Mouse (Mus musculus): ENCODE data around the gene Dglucy. TPM values are rescaled to one million over a fixed set of nuclear protein-coding genes. Genes with fewer than 3 reads are reported as not detected.

Dglucy gene
- polyA plus RNA-seq, 1 experiment, result 0.48 TPM

GRCm38 (mm10) chr12:100899111-100899640, 120.3 kb downstream of the Dglucy start:
- TF ChIP-seq EP300 (IDR thresholded peaks at IDR 0.05; ENCODE audit: insufficient read depth, low read depth, low read length), result no peak
- TF ChIP-seq CTCF (IDR thresholded peaks at IDR 0.05; ENCODE audit: low read depth, low read length), result no peak
- no peak for TF ChIP-seq POLR2A (IDR thresholded peaks at IDR 0.05; ENCODE audit: insufficient read depth, low read length)
- Histone ChIP-seq H3K4me3 (ENCODE audit: low read depth, low read length) (peak overlapping the region; percentile 57), H3K36me3 (ENCODE audit: control insufficient read depth, insufficient read depth, low read length, poor library complexity, severe bottlenecking) (no peaks in the 10 kb centered on the region), H3K9me3 (replicated peaks; ENCODE audit: control insufficient read depth, insufficient read depth, low read length, poor library complexity, severe bottlenecking) (no peaks in the 10 kb centered on the region), H3K27me3 (ENCODE audit: control insufficient read depth, insufficient read depth, low read length, poor library complexity, severe bottlenecking) (peaks cover 5% of the 10 kb centered on the region), H3K27ac (ENCODE audit: insufficient read depth, low read length) (no peak overlapping the region), H3K9ac (ENCODE audit: low read depth, poor library complexity, severe bottlenecking) (peak overlapping the region; percentile 2; the same call in 1 of the 2 replicates), H3K4me1 (ENCODE audit: control insufficient read depth, insufficient read depth, low read length) (peaks cover 1% of the 10 kb centered on the region)

GRCm38 (mm10) chr12:100900901-100901300, 122.0 kb downstream of the Dglucy start:
- H3K27ac ChIP-seq (ENCODE audit: insufficient read depth, low read length), result no peak overlapping the region
- H3K9me3 ChIP-seq (replicated peaks; ENCODE audit: control insufficient read depth, insufficient read depth, low read length, poor library complexity, severe bottlenecking), result no peaks in the 10 kb centered on the region
- no peak overlapping the region for H3K4me3 ChIP-seq (ENCODE audit: low read depth, low read length)
- TF ChIP-seq CTCF (IDR thresholded peaks at IDR 0.05; ENCODE audit: low read depth, low read length) (no peak), POLR2A (IDR thresholded peaks at IDR 0.05; ENCODE audit: insufficient read depth, low read length) (no peak), EP300 (IDR thresholded peaks at IDR 0.05; ENCODE audit: insufficient read depth, low read depth, low read length) (no peak)
- no peak overlapping the region for H3K9ac ChIP-seq (ENCODE audit: low read depth, poor library complexity, severe bottlenecking)
- H3K36me3 ChIP-seq (ENCODE audit: control insufficient read depth, insufficient read depth, low read length, poor library complexity, severe bottlenecking), result no peaks in the 10 kb centered on the region
- H3K4me1 ChIP-seq (ENCODE audit: control insufficient read depth, insufficient read depth, low read length), result peaks cover 1% of the 10 kb centered on the region
- peaks cover 5% of the 10 kb centered on the region for H3K27me3 ChIP-seq (ENCODE audit: control insufficient read depth, insufficient read depth, low read length, poor library complexity, severe bottlenecking)

- no peaks in the 10 kb centered on the region for H3K9me3 ChIP-seq (replicated peaks; ENCODE audit: control insufficient read depth, insufficient read depth, low read length, poor library complexity, severe bottlenecking)
- no peak overlapping the region for H3K9ac ChIP-seq (ENCODE audit: low read depth, poor library complexity, severe bottlenecking)
- peaks cover 5% of the 10 kb centered on the region for H3K27me3 ChIP-seq (ENCODE audit: control insufficient read depth, insufficient read depth, low read length, poor library complexity, severe bottlenecking)
- H3K27ac ChIP-seq (ENCODE audit: insufficient read depth, low read length), result no peak overlapping the region
- no peak overlapping the region for H3K4me3 ChIP-seq (ENCODE audit: low read depth, low read length)
- no peak for TF ChIP-seq CTCF (IDR thresholded peaks at IDR 0.05; ENCODE audit: low read depth, low read length)
- no peak for TF ChIP-seq POLR2A (IDR thresholded peaks at IDR 0.05; ENCODE audit: insufficient read depth, low read length)
- no peak for TF ChIP-seq EP300 (IDR thresholded peaks at IDR 0.05; ENCODE audit: insufficient read depth, low read depth, low read length)
- peaks cover 1% of the 10 kb centered on the region for H3K4me1 ChIP-seq (ENCODE audit: control insufficient read depth, insufficient read depth, low read length)
- H3K36me3 ChIP-seq (ENCODE audit: control insufficient read depth, insufficient read depth, low read length, poor library complexity, severe bottlenecking), result no peaks in the 10 kb centered on the region
These were observed 122.5 kb downstream of the Dglucy start for GRCm38 (mm10) chr12:100901386-100901785.

- H3K27ac ChIP-seq (ENCODE audit: insufficient read depth, low read length), result no peak overlapping the region
- H3K4me3 ChIP-seq (ENCODE audit: low read depth, low read length), result no peak overlapping the region
- no peaks in the 10 kb centered on the region for H3K9me3 ChIP-seq (replicated peaks; ENCODE audit: control insufficient read depth, insufficient read depth, low read length, poor library complexity, severe bottlenecking)
- no peak overlapping the region for H3K9ac ChIP-seq (ENCODE audit: low read depth, poor library complexity, severe bottlenecking)
- H3K4me1 ChIP-seq (ENCODE audit: control insufficient read depth, insufficient read depth, low read length), result no peaks in the 10 kb centered on the region
- TF ChIP-seq CTCF (IDR thresholded peaks at IDR 0.05; ENCODE audit: low read depth, low read length), result no peak
- no peak for TF ChIP-seq POLR2A (IDR thresholded peaks at IDR 0.05; ENCODE audit: insufficient read depth, low read length)
- no peak for TF ChIP-seq EP300 (IDR thresholded peaks at IDR 0.05; ENCODE audit: insufficient read depth, low read depth, low read length)
- no peaks in the 10 kb centered on the region for H3K36me3 ChIP-seq (ENCODE audit: control insufficient read depth, insufficient read depth, low read length, poor library complexity, severe bottlenecking)
- H3K27me3 ChIP-seq (ENCODE audit: control insufficient read depth, insufficient read depth, low read length, poor library complexity, severe bottlenecking), result peaks cover under 1% of the 10 kb centered on the region; the same call in 1 of the 2 replicates
These were observed 124.9 kb downstream of the Dglucy start for GRCm38 (mm10) chr12:100903761-100904160.

- H3K4me1 ChIP-seq (ENCODE audit: control insufficient read depth, insufficient read depth, low read length), result peaks cover 2% of the 10 kb centered on the region
- no peak overlapping the region for H3K4me3 ChIP-seq (ENCODE audit: low read depth, low read length)
- H3K9me3 ChIP-seq (replicated peaks; ENCODE audit: control insufficient read depth, insufficient read depth, low read length, poor library complexity, severe bottlenecking), result no peaks in the 10 kb centered on the region
- no peak for TF ChIP-seq EP300 (IDR thresholded peaks at IDR 0.05; ENCODE audit: insufficient read depth, low read depth, low read length)
- no peak for TF ChIP-seq POLR2A (IDR thresholded peaks at IDR 0.05; ENCODE audit: insufficient read depth, low read length)
- TF ChIP-seq CTCF (IDR thresholded peaks at IDR 0.05; ENCODE audit: low read depth, low read length), result no peak
- H3K27me3 ChIP-seq (ENCODE audit: control insufficient read depth, insufficient read depth, low read length, poor library complexity, severe bottlenecking), result no peaks in the 10 kb centered on the region
- H3K27ac ChIP-seq (ENCODE audit: insufficient read depth, low read length), result no peak overlapping the region
- no peak overlapping the region for H3K9ac ChIP-seq (ENCODE audit: low read depth, poor library complexity, severe bottlenecking)
- H3K36me3 ChIP-seq (ENCODE audit: control insufficient read depth, insufficient read depth, low read length, poor library complexity, severe bottlenecking), result no peaks in the 10 kb centered on the region
These were observed 128.0 kb downstream of the Dglucy start for GRCm38 (mm10) chr12:100906861-100907260.

- Histone ChIP-seq H3K4me1 (ENCODE audit: control insufficient read depth, insufficient read depth, low read length) (peaks cover 2% of the 10 kb centered on the region), H3K9ac (ENCODE audit: low read depth, poor library complexity, severe bottlenecking) (peak within 1 kb of the TSS; percentile 1; the same call in 1 of the 2 replicates), H3K27me3 (ENCODE audit: control insufficient read depth, insufficient read depth, low read length, poor library complexity, severe bottlenecking) (no peaks in the 10 kb centered on the region), H3K27ac (ENCODE audit: insufficient read depth, low read length) (no peak within 1 kb of the TSS), H3K9me3 (replicated peaks; ENCODE audit: control insufficient read depth, insufficient read depth, low read length, poor library complexity, severe bottlenecking) (no peaks in the 10 kb centered on the region), H3K36me3 (ENCODE audit: control insufficient read depth, insufficient read depth, low read length, poor library complexity, severe bottlenecking) (peaks cover 1% of the 10 kb centered on the region), H3K4me3 (ENCODE audit: low read depth, low read length) (peak within 1 kb of the TSS; percentile 53)
- TF ChIP-seq CTCF (IDR thresholded peaks at IDR 0.05; ENCODE audit: low read depth, low read length), result no peak
- TF ChIP-seq POLR2A (IDR thresholded peaks at IDR 0.05; ENCODE audit: insufficient read depth, low read length), result no peak
- no peak for TF ChIP-seq EP300 (IDR thresholded peaks at IDR 0.05; ENCODE audit: insufficient read depth, low read depth, low read length)
These were observed 128.9 kb downstream of the Dglucy start, which contains the start of gene Gpr68 for GRCm38 (mm10) chr12:100907598-100908297. TSS of gene Gpr68 (minus strand) at chr12:100908198.

All from ES-Bruce4 (cell line).